Mouse (Mus musculus) G1E (cell line): Measurements from ENCODE around the gene Cdh12. TPM values are rescaled to one million over a fixed set of nuclear protein-coding genes. Genes with fewer than 3 reads are reported as not detected.

Experiments used
- ATAC-seq: 2 replicates; pipeline ENCODE4 v1.8.0; 2016; ENCODE audit warnings: mild to moderate bottlenecking; ENCODE audit not compliant: insufficient number of reproducible peaks, poor library complexity, low FRiP score, severe bottlenecking; ENCODE audit errors: extremely low read depth
- DNase-seq: peaks from one replicate; pipeline ENCODE4 v3.0.0; 2012; ENCODE audit warnings: low spot score
- H3K27me3 ChIP-seq: 2 replicates; pipeline ENCODE4 v1.6.1; 2012; ENCODE audit warnings: mild to moderate bottlenecking, low read length, inconsistent platforms; ENCODE audit not compliant: insufficient read depth
- H3K36me3 ChIP-seq: replicated peaks from 2 replicates; pipeline ENCODE3; 2012; ENCODE audit warnings: mild to moderate bottlenecking, inconsistent platforms
- H3K4me1 ChIP-seq: 2 replicates; pipeline ENCODE4 v1.6.1; 2012; ENCODE audit warnings: low read depth, low read length, inconsistent platforms, mixed read lengths; ENCODE audit not compliant: insufficient read depth
- H3K4me3 ChIP-seq: 2 replicates; pipeline ENCODE4 v1.5.1; 2012; ENCODE audit warnings: low read depth, mild to moderate bottlenecking, inconsistent platforms, low read length, moderate library complexity, mixed read lengths
- H3K9me3 ChIP-seq: replicated peaks from 2 replicates; pipeline ENCODE4 v1.6.1; 2012; ENCODE audit warnings: inconsistent platforms
- CTCF ChIP-seq: IDR thresholded peaks from 2 replicates; pipeline ENCODE4 v1.5.1; 2012; ENCODE audit warnings: low read depth, low read length, inconsistent platforms, mixed read lengths
- GATA1 ChIP-seq: IDR thresholded peaks from 2 replicates; pipeline ENCODE4 v1.6.1; 2012; ENCODE audit warnings: borderline replicate concordance, low read length, inconsistent platforms, mixed read lengths
- GATA2 ChIP-seq: IDR thresholded peaks from 2 replicates; pipeline ENCODE4 v1.6.1; 2012; ENCODE audit warnings: low read depth, low read length, inconsistent platforms, borderline replicate concordance
- POLR2AphosphoS5 ChIP-seq: IDR thresholded peaks from 2 replicates; pipeline ENCODE4 v1.6.1; 2012; ENCODE audit warnings: low read depth, low read length, inconsistent platforms; ENCODE audit not compliant: insufficient replicate concordance
- TAL1 ChIP-seq: conservative IDR thresholded peaks from 2 replicates; pipeline ENCODE4 v1.6.1; 2012; ENCODE audit warnings: low read depth, low read length, inconsistent platforms, mixed read lengths
- polyA plus RNA-seq: library from polyadenylated mRNA; stranded (reverse); fragments of >175 nt; gene quantifications from 2 replicates; pipeline ENCODE4 v1.2.3, GENCODE M21; 2012
- total RNA-seq, 2 experiments: library from RNA; stranded (forward) in 1 of 2; stranded (reverse) in 1 of 2; fragments of 200-1000 nt in 1 of 2; fragments of >200 nt in 1 of 2; fragmentation: Nextera tagmentation in 1 of 2; gene quantifications; 2 replicates each; pipeline ENCODE4 v1.2.3; 2014 to 2017

The Cdh12 gene
- total and polyA plus RNA-seq, 3 experiments = 0.11 TPM; not detected in 2

DNA sequence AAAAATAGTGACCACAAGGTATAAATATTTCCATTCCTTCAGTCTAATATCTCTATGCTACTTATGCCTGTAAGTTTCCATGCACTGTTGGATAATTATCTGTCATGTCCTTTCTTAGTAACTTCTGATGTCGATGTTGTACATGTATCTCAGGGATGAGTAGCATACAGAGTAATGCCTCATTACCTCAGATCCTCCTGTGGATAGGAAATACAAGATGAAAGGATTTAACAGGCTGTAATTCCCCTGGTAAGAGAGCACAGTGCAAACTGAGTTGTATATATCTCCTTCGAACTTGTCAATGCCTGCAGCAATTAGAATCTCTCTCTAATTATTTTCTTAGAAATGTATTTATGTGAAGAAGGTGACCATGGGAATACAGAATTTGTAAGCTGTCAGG is 233.7 kb downstream of the Cdh12 start:
- ATAC-seq (no peak), DNase-seq (no peak)
- Histone ChIP-seq H3K27me3 (no peaks in the 10 kb centered on the region), H3K36me3 (no peaks in the 10 kb centered on the region), H3K4me1 (no peaks in the 10 kb centered on the region), H3K9me3 (no peaks in the 10 kb centered on the region), H3K4me3 (no peak overlapping the region)
- no peak for TF ChIP-seq CTCF
- no peak for TF ChIP-seq GATA1
- no peak for TF ChIP-seq POLR2AphosphoS5
- TF ChIP-seq GATA2 = no peak

DNA sequence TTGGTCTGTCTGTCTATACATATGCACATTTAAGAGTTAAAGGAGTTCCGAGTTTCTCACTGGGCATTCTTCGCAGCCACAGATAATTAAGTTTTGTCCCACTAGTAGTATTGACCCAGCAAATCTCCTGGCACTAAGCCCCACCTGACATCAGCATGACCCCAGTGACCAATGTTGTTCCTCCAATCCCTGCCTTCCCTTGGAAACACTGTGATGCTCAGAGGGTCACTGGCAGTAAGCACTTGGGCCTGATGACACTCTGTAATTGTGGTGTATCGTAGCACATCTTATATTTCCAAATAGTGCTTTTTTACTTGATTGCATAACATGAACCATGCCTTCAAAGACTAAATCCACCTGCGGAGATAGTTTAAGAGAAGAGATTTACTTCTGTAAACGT is 235.1 kb downstream of the Cdh12 start:
- H3K36me3 ChIP-seq = no peaks in the 10 kb centered on the region
- no peaks in the 10 kb centered on the region for H3K27me3 ChIP-seq
- DNase-seq (no peak), ATAC-seq (no peak)
- H3K9me3 ChIP-seq = no peaks in the 10 kb centered on the region
- no peak overlapping the region for H3K4me3 ChIP-seq
- H3K4me1 ChIP-seq = no peaks in the 10 kb centered on the region
- TF ChIP-seq CTCF = no peak
- no peak for TF ChIP-seq POLR2AphosphoS5
- no peak for TF ChIP-seq TAL1
- no peak for TF ChIP-seq GATA1
- TF ChIP-seq GATA2 = no peak

DNA sequence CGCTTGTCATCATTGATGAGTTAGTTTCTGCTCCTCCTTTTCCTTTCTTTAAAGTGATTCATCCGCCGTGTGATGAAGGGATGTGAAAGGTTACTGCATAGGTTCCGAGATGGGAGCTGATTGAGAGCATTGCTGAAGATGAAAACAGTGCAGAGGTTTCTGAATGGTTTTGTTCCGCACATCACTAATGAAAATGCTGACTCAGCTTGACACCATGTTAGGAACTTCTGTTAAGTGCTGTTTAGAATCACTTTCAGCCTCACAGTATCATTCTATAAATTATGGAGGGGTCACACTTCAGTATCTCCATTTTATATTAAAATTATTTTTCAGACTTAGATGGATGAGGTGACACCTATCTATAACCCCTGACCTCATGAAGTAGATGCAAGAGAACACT is 247.2 kb downstream of the Cdh12 start:
- H3K27me3 ChIP-seq = no peaks in the 10 kb centered on the region
- ATAC-seq (no peak), DNase-seq (no peak)
- no peaks in the 10 kb centered on the region for H3K36me3 ChIP-seq
- no peak overlapping the region for H3K4me3 ChIP-seq
- no peaks in the 10 kb centered on the region for H3K9me3 ChIP-seq
- TF ChIP-seq GATA1 = no peak
- no peak for TF ChIP-seq POLR2AphosphoS5
- no peak for TF ChIP-seq CTCF
- TF ChIP-seq GATA2 = no peak
- TF ChIP-seq TAL1 = no peak
- H3K4me1 ChIP-seq = no peaks in the 10 kb centered on the region

DNA sequence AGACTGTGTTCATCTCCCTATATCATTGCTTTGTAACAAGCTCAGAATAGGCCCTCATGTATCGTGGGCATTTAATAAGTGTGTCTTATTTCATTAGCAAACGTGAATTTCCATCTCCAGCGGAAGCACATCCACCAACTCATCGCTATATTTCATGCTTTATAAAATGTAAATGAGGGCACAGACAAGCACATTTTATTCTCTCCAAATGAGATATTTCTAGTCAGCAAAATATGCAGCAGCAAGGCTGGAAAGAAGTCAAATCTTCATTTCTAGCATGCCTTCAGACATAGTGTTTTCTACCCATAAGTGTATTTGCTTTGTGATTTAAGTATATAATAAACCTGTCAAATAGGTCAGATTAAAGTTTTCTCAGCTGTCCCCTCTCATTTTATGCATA is 262.8 kb downstream of the Cdh12 start:
- ATAC-seq (no peak), DNase-seq (no peak)
- H3K9me3 ChIP-seq = no peaks in the 10 kb centered on the region
- H3K27me3 ChIP-seq = no peaks in the 10 kb centered on the region
- no peak overlapping the region for H3K4me3 ChIP-seq
- TF ChIP-seq GATA1 (no peak), CTCF (no peak)
- H3K36me3 ChIP-seq = no peaks in the 10 kb centered on the region
- no peaks in the 10 kb centered on the region for H3K4me1 ChIP-seq

DNA sequence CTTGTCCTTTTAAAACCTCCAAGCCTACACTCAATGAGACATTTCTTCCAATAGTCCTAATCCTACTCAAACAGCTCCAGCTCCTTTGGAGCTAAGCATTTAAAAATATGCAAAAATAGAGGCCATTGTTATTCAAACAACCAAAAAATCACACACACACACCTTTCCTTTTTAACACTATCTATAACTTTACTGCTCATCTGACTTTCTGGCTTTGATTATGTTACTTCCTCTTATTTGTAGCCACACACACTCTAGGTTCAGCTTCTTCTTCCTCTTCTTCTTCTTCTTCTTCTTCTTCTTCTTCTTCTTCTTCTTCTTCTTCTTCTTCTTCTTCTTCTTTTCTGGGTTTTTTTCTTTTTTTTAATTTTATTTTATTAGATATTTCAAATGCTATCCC is 323.2 kb downstream of the Cdh12 start:
- ATAC-seq = no peak
- Histone ChIP-seq H3K36me3 (no peaks in the 10 kb centered on the region), H3K4me1 (no peaks in the 10 kb centered on the region), H3K9me3 (no peaks in the 10 kb centered on the region), H3K27me3 (no peaks in the 10 kb centered on the region), H3K4me3 (no peak overlapping the region)
- DNase-seq = no peak
- TF ChIP-seq TAL1 (no peak), POLR2AphosphoS5 (no peak), CTCF (no peak), GATA1 (no peak), GATA2 (no peak)

DNA sequence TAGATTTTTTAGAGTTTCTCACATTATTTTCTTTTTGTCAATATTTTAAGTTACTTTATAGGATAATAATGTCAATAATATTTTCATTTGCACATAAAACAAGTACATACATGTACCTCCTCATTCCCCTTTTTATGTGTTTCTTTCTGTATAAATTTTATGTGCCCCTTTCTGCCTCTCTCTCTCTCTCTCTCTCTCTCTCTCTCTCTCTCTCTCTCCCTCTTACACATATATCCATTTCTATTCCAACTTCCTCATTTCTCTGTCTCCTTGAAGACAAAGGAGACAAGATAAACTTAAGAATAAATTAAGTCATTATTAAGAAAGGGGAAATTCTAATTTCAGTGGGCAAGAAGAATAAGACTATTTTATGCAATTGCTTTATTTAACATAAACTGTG is 324.4 kb downstream of the Cdh12 start:
- DNase-seq (no peak), ATAC-seq (no peak)
- H3K36me3 ChIP-seq = no peaks in the 10 kb centered on the region
- no peaks in the 10 kb centered on the region for H3K27me3 ChIP-seq
- H3K4me3 ChIP-seq = no peak overlapping the region
- H3K4me1 ChIP-seq = no peaks in the 10 kb centered on the region
- TF ChIP-seq CTCF = no peak
- no peak for TF ChIP-seq POLR2AphosphoS5
- no peak for TF ChIP-seq GATA1
- no peak for TF ChIP-seq GATA2
- TF ChIP-seq TAL1 = no peak
- H3K9me3 ChIP-seq = no peaks in the 10 kb centered on the region

DNA sequence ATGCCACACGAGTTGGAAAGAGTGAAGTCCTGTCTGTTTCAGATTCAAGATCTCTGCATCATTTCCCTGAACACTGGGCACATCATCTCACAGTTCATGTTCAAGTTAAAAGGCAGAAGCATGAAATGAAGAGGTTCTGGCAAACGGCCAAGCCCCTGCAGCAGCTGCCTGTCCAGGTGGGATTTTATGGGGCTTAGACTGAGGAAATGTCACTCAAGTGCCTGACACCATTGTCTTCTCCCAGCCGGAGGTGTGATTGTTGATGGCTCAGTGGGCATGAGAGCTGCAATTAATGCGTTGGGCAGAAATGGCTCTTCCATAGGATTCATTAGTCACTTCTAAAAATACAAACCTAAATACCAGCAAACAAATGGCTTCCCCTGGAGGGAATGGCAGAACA is 347.9 kb downstream of the Cdh12 start:
- Histone ChIP-seq H3K9me3 (no peaks in the 10 kb centered on the region), H3K27me3 (no peaks in the 10 kb centered on the region), H3K4me3 (no peak overlapping the region), H3K36me3 (no peaks in the 10 kb centered on the region), H3K4me1 (no peaks in the 10 kb centered on the region)
- TF ChIP-seq TAL1 = no peak
- TF ChIP-seq CTCF = no peak
- TF ChIP-seq GATA2 = no peak
- TF ChIP-seq POLR2AphosphoS5 = no peak
- no peak for TF ChIP-seq GATA1
- no peak for ATAC-seq
- DNase-seq = no peak
